Mouse (Mus musculus) limb, embryonic 13.5 days (tissue): ENCODE results near the gene Gas2l2. TPM values are rescaled to one million over a fixed set of nuclear protein-coding genes. Genes with fewer than 3 reads are reported as not detected.

Experiments used
- ATAC-seq: fragments of 200-750 bp; cut with Nextera tagmentation; 2 replicates; pipeline ENCODE4 v1.8.0; 2017; ENCODE audit warnings: low read depth, moderate number of reproducible peaks, moderate TSS enrichment; ENCODE audit not compliant: low FRiP score
- H3K27ac ChIP-seq: fragments of 300-500 bp; sonication (generic); 2 replicates; pipeline ENCODE4 v1.5.1; 2015; ENCODE audit warnings: inconsistent platforms, mild to moderate bottlenecking, moderate library complexity
- H3K27me3 ChIP-seq: fragments of 300-500 bp; sonication (generic); 2 replicates; pipeline ENCODE4 v1.6.1; 2015; ENCODE audit warnings: mild to moderate bottlenecking, inconsistent platforms
- H3K36me3 ChIP-seq: fragments of 300-500 bp; sonication (generic); 2 replicates; pipeline ENCODE4 v1.6.1; 2015; ENCODE audit warnings: inconsistent platforms, mild to moderate bottlenecking, moderate library complexity
- H3K4me1 ChIP-seq: fragments of 300-500 bp; sonication (generic); 2 replicates; pipeline ENCODE4 v1.6.1; 2015; ENCODE audit warnings: inconsistent platforms
- H3K4me2 ChIP-seq: fragments of 300-500 bp; sonication (generic); replicated peaks from 2 replicates; pipeline ENCODE4 v1.6.1; 2015; ENCODE audit warnings: inconsistent platforms, mild to moderate bottlenecking, moderate library complexity
- H3K4me3 ChIP-seq: fragments of 300-500 bp; sonication (generic); 2 replicates; pipeline ENCODE4 v1.5.1; 2015; ENCODE audit warnings: moderate library complexity, mild to moderate bottlenecking, inconsistent platforms
- H3K9ac ChIP-seq: fragments of 300-500 bp; sonication (generic); 2 replicates; pipeline ENCODE4 v1.6.1; 2015; ENCODE audit warnings: mild to moderate bottlenecking, inconsistent platforms
- H3K9me3 ChIP-seq: fragments of 300-500 bp; sonication (generic); 2 replicates; pipeline ENCODE4 v1.6.1; 2016; ENCODE audit warnings: inconsistent platforms
- WGBS: fragments of 180-500 bp; shearing (Covaris S2); methylation state at CpG from one replicate; pipeline ENCODE4 v1.1.7; 2015; 5-methylcytosine and 5-hydroxymethylcytosine counted together
- polyA plus RNA-seq: library from polyadenylated mRNA; unstranded; fragments of >200 nt; fragmentation: Nextera tagmentation; extraction: Ambion mirVana; gene quantifications from 2 replicates; pipeline ENCODE4 v1.2.1, GENCODE M21; 2015

The Gas2l2 gene
- polyA plus RNA-seq: not detected in 2 replicates

DNA sequence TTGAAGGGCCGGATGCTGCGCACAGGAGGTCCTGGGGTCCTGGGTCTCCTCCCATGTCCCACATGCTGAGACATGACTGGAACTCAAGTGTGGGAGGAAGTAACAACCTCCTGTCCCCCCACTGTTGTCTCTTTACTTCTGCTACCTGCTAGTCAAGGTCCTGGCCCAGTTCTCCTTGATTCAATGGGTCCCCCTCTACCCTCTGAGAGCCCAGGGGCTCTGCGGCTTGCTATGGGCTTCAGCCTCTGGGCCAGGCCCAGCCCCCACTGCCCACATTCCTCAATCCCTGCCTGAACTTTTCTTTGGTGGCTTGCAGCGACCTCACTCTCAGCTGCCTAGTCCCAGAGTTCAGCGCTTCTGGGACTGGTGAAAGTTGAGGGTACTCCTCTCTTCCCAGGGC, at the start of gene Gas2l2:
Gene Gas2l2, minus strand, starts transcription at position 101 of the 400 bp plus-strand sequence.
- ATAC-seq: no peak
- WGBS: 51% methylated on average over 5 of the region's 5 CpGs
- Histone ChIP-seq H3K4me1 (0 out of 2 replicates have a peak, but pooled peaks cover 5% of the 10 kb centered on the region), H3K9me3 (no peaks in the 10 kb centered on the region), H3K9ac (no peak within 1 kb of the TSS), H3K36me3 (no peaks in the 10 kb centered on the region), H3K4me3 (no peak within 1 kb of the TSS), H3K27me3 (peaks cover 58% of the 10 kb centered on the region), H3K4me2 (peak within 1 kb of the TSS; percentile 21; the same call in 1 of the 2 replicates), H3K27ac (no peak within 1 kb of the TSS)

DNA sequence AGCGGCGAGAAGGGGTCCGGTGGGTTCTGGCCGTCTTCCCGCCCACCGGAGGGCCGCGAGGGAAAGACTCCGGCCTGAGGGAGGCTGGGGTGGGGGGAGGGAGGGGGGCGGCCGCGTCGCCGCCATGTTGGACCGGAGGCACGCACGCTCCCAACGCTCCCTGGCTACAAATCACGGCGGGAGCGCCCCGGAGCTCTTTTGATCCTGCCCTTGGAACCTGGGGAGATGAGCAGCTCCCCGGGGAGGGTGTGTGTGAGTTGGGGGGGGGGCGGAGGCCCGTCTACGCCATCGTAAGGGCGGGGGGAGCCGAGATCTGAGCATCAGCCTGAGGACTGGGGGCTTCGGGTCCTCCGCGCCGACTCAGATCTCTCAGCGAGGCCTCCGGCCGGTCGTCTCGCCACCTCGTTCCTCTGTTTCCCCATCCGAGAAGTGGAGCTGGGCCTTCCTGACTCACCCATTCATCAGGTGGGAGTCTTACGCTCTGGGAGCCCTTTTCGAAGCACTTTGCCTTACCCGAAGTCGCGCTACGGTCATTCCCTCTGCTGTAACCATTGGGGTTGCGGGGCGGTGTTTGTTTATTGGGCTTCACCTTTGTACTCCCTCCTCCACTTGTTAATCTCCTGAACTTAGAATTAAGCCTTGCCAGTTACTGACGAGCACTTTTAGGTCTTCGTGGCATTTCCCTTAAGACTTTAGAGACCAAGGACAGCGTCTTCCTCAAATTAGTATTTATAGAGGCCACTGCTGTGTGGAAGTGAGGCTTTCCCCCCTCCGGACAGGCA, 44.2 kb upstream of the Gas2l2 start:
- Histone ChIP-seq H3K27me3 (no peaks in the 10 kb centered on the region), H3K4me2 (peak overlapping the region; percentile 82), H3K4me3 (peak overlapping the region; percentile 85), H3K36me3 (peaks cover 14% of the 10 kb centered on the region), H3K27ac (peak overlapping the region; percentile 98), H3K9me3 (no peaks in the 10 kb centered on the region), H3K4me1 (peaks cover 19% of the 10 kb centered on the region), H3K9ac (peak overlapping the region; percentile 92)
- peak; percentile 85 for ATAC-seq
- WGBS: under 1% methylated on average over 36 of the region's 52 CpGs

DNA sequence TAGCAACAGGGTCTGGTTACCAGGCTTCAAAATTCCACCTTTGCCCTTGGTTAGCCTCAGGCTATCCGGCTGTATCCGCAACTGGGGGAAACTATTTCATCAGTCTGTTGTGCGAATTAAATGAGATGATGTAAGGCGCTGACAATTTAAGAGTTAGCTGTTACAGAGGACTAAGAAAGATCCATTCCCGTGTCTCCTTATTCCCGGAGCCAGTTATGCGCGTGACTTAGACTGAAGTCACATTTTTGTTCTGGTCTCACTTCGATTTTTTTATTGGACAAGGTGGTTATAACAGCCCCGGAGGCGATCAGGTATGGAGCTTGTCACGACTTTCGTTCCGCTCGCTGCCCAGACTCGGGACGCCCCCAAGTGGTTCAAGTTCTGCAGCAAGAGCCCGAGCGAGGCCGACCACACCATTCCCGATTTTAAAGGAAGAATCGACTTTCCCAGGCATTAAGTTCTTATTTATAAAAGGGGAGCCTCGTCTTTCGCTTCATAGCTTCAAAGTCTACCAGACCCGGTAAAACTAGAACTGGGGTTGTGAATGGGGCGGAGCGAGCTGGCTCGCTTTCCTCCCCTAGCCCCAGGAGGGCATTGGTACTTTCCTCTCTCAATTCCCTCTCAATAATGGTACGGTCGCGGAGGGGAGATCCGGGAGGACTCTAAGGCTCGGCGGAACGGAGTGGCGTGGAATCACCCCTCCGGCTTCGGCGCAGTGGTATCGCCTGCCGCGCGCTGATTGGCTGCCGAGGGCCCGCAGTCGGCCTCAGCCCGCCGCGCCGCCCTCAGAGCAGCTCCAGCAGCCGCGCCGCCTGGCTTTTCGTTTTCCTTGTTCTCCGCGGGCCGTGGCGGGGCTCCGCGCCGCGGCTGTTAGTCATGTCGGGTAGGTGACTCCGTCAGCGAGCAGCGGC, 43.3 kb upstream of the Gas2l2 start, which contains the start of gene Taf15:
Gene Taf15, plus strand, starts transcription at position 763 of the 911 bp plus-strand sequence.
- Histone ChIP-seq H3K9ac (peak within 1 kb of the TSS; percentile 92), H3K4me3 (peak within 1 kb of the TSS; percentile 85), H3K27ac (peak within 1 kb of the TSS; percentile 98), H3K36me3 (peaks cover 10% of the 10 kb centered on the region), H3K27me3 (no peaks in the 10 kb centered on the region), H3K9me3 (no peaks in the 10 kb centered on the region), H3K4me2 (peak within 1 kb of the TSS; percentile 82), H3K4me1 (peaks cover 22% of the 10 kb centered on the region)
- peak; percentile 99 for ATAC-seq
- under 1% methylated on average over 66 of the region's 66 CpGs for WGBS

- Histone ChIP-seq H3K27ac (0 out of 2 replicates have a peak overlapping the region, but pooled peaks have one; percentile 98), H3K4me2 (peak overlapping the region; percentile 68), H3K27me3 (no peaks in the 10 kb centered on the region; the same call in 1 of the 2 replicates), H3K36me3 (peaks cover 6% of the 10 kb centered on the region), H3K4me1 (peaks cover 30% of the 10 kb centered on the region), H3K9me3 (no peaks in the 10 kb centered on the region), H3K9ac (peak overlapping the region; percentile 60; the same call in 1 of the 2 replicates), H3K4me3 (peak overlapping the region; percentile 85)
- no peak for ATAC-seq
- 70% methylated on average over 2 of the region's 2 CpGs for WGBS
These were observed 42.5 kb upstream of the Gas2l2 start for GRCm38 (mm10) chr11:83471766-83472165.

GRCm38 (mm10) chr11:83468765-83469164, 39.5 kb upstream of the Gas2l2 start:
- Histone ChIP-seq H3K9ac (no peak overlapping the region), H3K4me3 (no peak overlapping the region), H3K4me1 (peaks cover 29% of the 10 kb centered on the region), H3K27me3 (peaks cover 13% of the 10 kb centered on the region), H3K9me3 (no peaks in the 10 kb centered on the region), H3K4me2 (no peak overlapping the region), H3K36me3 (no peaks in the 10 kb centered on the region), H3K27ac (no peak overlapping the region)
- no peak for ATAC-seq
- WGBS: 89% methylated on average over 3 of the region's 3 CpGs

GRCm38 (mm10) chr11:83467120-83467652, 37.9 kb upstream of the Gas2l2 start:
- H3K27me3 ChIP-seq: peaks cover 29% of the 10 kb centered on the region
- peaks cover 41% of the 10 kb centered on the region for H3K4me1 ChIP-seq
- no peak overlapping the region; the same call in 1 of the 2 replicates for H3K27ac ChIP-seq
- H3K4me3 ChIP-seq: no peak overlapping the region
- ATAC-seq: no peak
- H3K9ac ChIP-seq: 0 out of 2 replicates have a peak overlapping the region, but pooled peaks have one; percentile 19
- no peaks in the 10 kb centered on the region for H3K36me3 ChIP-seq
- WGBS: 31% methylated on average over 11 of the region's 11 CpGs
- no peaks in the 10 kb centered on the region for H3K9me3 ChIP-seq
- H3K4me2 ChIP-seq: no peak overlapping the region

DNA sequence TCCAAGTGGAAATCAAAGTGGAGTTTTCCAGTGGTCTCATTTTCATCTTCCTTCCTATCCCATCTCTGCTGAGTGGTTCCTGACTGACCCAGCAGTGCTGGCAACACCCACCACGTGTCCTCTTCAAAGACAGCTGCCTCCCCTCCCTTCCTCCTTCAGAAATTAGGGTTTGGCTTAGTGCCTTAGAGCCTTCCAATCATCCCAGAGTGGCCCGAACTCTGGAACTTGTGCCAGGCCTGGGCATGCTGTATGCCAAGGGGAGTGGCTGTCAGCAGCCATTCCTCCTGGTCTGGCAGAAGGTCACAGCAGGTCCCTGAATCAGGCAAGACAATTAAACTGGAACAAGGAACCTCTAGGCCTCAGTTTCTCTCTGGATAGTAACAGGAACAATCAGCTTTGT, 36.7 kb upstream of the Gas2l2 start:
- Histone ChIP-seq H3K4me3 (no peak overlapping the region), H3K27ac (no peak overlapping the region), H3K36me3 (no peaks in the 10 kb centered on the region), H3K4me2 (no peak overlapping the region), H3K9me3 (no peaks in the 10 kb centered on the region), H3K9ac (no peak overlapping the region), H3K4me1 (peaks cover 37% of the 10 kb centered on the region), H3K27me3 (peaks cover 37% of the 10 kb centered on the region)
- 21% methylated on average over 2 of the region's 2 CpGs for WGBS
- no peak for ATAC-seq

- no peaks in the 10 kb centered on the region for H3K9me3 ChIP-seq
- H3K27me3 ChIP-seq: peaks cover 46% of the 10 kb centered on the region
- peak within 1 kb of the TSS; percentile 74 for H3K9ac ChIP-seq
- no peaks in the 10 kb centered on the region for H3K36me3 ChIP-seq
- no peak within 1 kb of the TSS for H3K27ac ChIP-seq
- ATAC-seq: no peak; the same call in 1 of the 2 replicates
- peak within 1 kb of the TSS; percentile 92 for H3K4me2 ChIP-seq
- peak within 1 kb of the TSS; percentile 61 for H3K4me3 ChIP-seq
- WGBS: under 1% methylated on average over 42 of the region's 42 CpGs
- H3K4me1 ChIP-seq: peaks cover 45% of the 10 kb centered on the region
These were observed 33.5 kb upstream of the Gas2l2 start, which contains the start of gene Mmp28 for GRCm38 (mm10) chr11:83462711-83463244. TSS of gene Mmp28 (minus strand) at chr11:83463071.

DNA sequence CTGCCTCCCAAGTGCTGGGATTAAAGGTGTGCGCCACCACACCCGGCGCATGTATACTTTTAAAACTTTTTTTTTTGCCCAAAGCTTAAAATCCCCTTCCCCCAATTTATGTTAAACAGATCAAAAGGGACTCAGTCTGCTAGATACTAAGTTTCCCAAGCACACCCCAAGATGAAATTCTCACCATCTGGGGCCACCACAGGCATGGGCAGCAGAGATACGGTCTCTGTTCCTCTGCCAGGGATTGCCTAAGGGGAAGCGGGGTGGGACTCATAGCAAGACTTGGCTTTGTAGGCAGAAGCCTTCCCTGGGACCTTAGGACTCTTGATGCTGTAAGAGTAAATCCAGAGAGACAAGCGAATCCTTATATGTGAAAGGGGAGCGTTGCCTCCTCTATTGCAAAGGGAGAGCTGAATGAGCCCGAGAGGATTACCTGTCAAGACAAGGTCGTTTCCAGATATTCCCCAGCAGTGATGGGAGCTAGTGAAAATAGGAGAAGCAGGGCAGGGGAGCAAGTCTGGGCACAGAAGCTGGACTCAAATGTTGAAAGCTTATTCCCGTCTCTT, 32.3 kb upstream of the Gas2l2 start:
- H3K9me3 ChIP-seq: no peaks in the 10 kb centered on the region
- H3K4me2 ChIP-seq: peak overlapping the region; percentile 92
- peaks cover 46% of the 10 kb centered on the region for H3K27me3 ChIP-seq
- 65% methylated on average over 10 of the region's 10 CpGs for WGBS
- H3K4me1 ChIP-seq: peaks cover 41% of the 10 kb centered on the region
- H3K27ac ChIP-seq: no peak overlapping the region
- H3K36me3 ChIP-seq: no peaks in the 10 kb centered on the region
- peak overlapping the region; percentile 61 for H3K4me3 ChIP-seq
- no peak for ATAC-seq
- H3K9ac ChIP-seq: no peak overlapping the region

DNA sequence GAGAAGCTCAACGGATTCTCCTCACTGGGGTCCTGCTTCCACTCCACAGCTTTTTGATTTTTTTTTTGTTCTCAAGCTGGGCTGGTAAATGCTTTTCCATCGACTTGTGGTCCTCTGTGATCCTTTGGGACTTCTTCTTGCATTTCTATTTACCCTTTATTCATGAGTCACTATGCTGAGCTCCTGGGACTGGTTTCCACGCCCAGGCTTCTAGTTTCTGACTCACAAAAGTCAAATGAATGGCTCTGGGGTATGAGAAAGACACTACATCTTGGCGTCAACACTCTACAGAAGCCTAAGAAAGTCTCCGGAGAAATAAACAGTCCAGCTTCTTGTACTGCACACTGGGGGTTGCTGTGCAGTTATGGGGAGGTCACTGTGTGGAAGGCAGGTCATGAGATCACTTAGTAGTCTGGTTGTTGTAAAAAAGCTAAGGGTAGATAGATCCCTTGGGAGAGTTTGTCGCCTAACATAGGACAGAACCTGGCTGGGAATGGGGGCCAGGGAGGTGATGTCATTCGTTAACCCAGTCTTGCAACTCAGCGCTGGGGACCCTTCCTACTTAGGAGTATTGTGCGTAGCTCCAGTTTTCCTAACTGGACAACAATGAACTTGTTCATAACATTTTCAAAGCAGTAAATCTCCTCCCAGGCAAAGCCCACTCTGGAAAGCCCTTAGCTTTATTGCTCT, 28.8 kb upstream of the Gas2l2 start:
- ATAC-seq: peak; percentile 44; the same call in 1 of the 2 replicates
- Histone ChIP-seq H3K27me3 (peaks cover 26% of the 10 kb centered on the region), H3K9me3 (no peaks in the 10 kb centered on the region), H3K4me1 (peaks cover 42% of the 10 kb centered on the region), H3K9ac (no peak overlapping the region), H3K4me3 (no peak overlapping the region), H3K4me2 (peak overlapping the region; percentile 19; the same call in 1 of the 2 replicates), H3K27ac (peak overlapping the region; percentile 18; the same call in 1 of the 2 replicates), H3K36me3 (no peaks in the 10 kb centered on the region)
- WGBS: 39% methylated on average over 9 of the region's 9 CpGs
